Mouse (Mus musculus) heart, postnatal 10 days (tissue): ENCODE measurements at regions not wholly inside any gene's neighbourhood (a gene's known extent, or its start where the extent isn't known, plus 50 kb on each side); places are given as distances from the start of the nearest gene placed in this dataset.
A peak's percentile ranks its signal among the peaks of the same experiment; 100 is the strongest.

Experiments used
- DNase-seq, 2 experiments: peaks; one replicate each; pipeline ENCODE4 v3.0.0; 2021
- intact Hi-C: fragments of 180-260 bp; cut with DNase I; formaldehyde crosslinking; loops from one replicate; pipeline ENCODE4 v1.15.1; 2025

- DNase-seq = no peak
- intact Hi-C loops = no loop called here
Measured at GRCm38 (mm10) chr4:66622650-66623394, 204.6 kb upstream of the Tlr4 start.

- intact Hi-C loops = no loop called here
- peak; percentile 1 to 6 for DNase-seq
Measured at GRCm38 (mm10) chr4:66618811-66619440, 208.5 kb upstream of the Tlr4 start.

GRCm38 (mm10) chr4:66617743-66618736, 209.3 kb upstream of the Tlr4 start:
- no peak for DNase-seq
- intact Hi-C loops = no loop called here

GRCm38 (mm10) chr4:66617101-66617500, 210.3 kb upstream of the Tlr4 start:
- peak in 1 of 2 experiments; percentile 0 for DNase-seq
- intact Hi-C loops = no loop called here

- intact Hi-C loops = no loop called here
- DNase-seq = no peak
Measured at GRCm38 (mm10) chr4:66604849-66605248, 200.4 kb upstream of the Astn2 start.

GRCm38 (mm10) chr4:66598737-66599136, 194.3 kb upstream of the Astn2 start:
- intact Hi-C loops = no loop called here
- no peak for DNase-seq

GRCm38 (mm10) chr4:66586647-66587046, 182.2 kb upstream of the Astn2 start:
- no peak for DNase-seq
- intact Hi-C loops = no loop called here

GRCm38 (mm10) chr4:66586166-66586565, 181.8 kb upstream of the Astn2 start:
- intact Hi-C loops = no loop called here
- DNase-seq = no peak

GRCm38 (mm10) chr4:66556936-66557335, 152.5 kb upstream of the Astn2 start:
- no peak for DNase-seq
- intact Hi-C loops = no loop called here

- intact Hi-C loops = no loop called here
- DNase-seq = no peak
Measured at GRCm38 (mm10) chr4:66550306-66551104, 146.1 kb upstream of the Astn2 start.

GRCm38 (mm10) chr4:66542833-66543436, 138.5 kb upstream of the Astn2 start:
- intact Hi-C loops = no loop called here

GRCm38 (mm10) chr4:66524456-66524855, 120.0 kb upstream of the Astn2 start:
- intact Hi-C loops = no loop called here

More at GRCm38 (mm10) chr4:66542833-66543436, 138.5 kb upstream of the Astn2 start:
- DNase-seq = no peak

GRCm38 (mm10) chr4:66523886-66524245, 119.5 kb upstream of the Astn2 start:
- DNase-seq = no peak
- intact Hi-C loops = no loop called here

More at GRCm38 (mm10) chr4:66524456-66524855, 120.0 kb upstream of the Astn2 start:
- no peak for DNase-seq

GRCm38 (mm10) chr4:66523238-66523885, 119.0 kb upstream of the Astn2 start:
- DNase-seq = peak; percentile 32 to 40
- intact Hi-C loops = no loop called here

GRCm38 (mm10) chr4:66522097-66522809, 117.8 kb upstream of the Astn2 start:
- no peak for DNase-seq
- intact Hi-C loops = no loop called here

- intact Hi-C loops = no loop called here
- DNase-seq = no peak
Measured at GRCm38 (mm10) chr4:66520796-66521195, 116.4 kb upstream of the Astn2 start.

GRCm38 (mm10) chr4:66515815-66516214, 111.4 kb upstream of the Astn2 start:
- intact Hi-C loops = no loop called here
- DNase-seq = no peak

GRCm38 (mm10) chr4:66483496-66483895, 79.1 kb upstream of the Astn2 start:
- intact Hi-C loops = no loop called here
- DNase-seq = peak in 1 of 2 experiments; percentile 0
